Mouse (Mus musculus) liver, postnatal 0 days (tissue): ENCODE results near the gene Tomm22.

Experiments used
- CTCF ChIP-seq: sonication (generic); IDR thresholded peaks from 2 replicates; pipeline ENCODE4 v1.5.1; 2016; ENCODE audit warnings: antibody characterized with exemption, low read depth
- EP300 ChIP-seq: IDR thresholded peaks from 2 replicates; pipeline ENCODE4 v1.6.1; 2016; ENCODE audit warnings: antibody characterized with exemption, low read depth, mild to moderate bottlenecking

DNA sequence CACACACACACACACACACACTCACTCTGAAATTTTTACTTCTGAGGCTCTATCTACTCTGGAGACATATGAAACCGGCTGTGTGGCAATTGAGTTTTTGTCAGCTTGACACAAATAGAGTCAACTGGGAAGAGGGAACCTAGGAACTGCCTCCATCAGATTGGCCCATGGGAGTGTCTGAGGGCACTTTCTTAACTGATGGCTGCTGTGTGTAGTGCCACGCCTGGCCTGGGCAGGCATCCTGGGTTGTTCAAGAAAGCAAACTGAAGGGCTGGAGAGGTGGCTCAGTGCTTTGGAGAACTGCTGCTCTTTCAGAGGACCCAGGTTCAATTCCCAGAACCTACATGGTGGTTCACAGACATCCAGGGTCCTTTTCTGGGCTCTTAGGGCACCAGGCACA lies 25.2 kb upstream of the Tomm22 start:
- TF ChIP-seq CTCF = no peak
- TF ChIP-seq EP300 = no peak
